Mouse (Mus musculus): ENCODE measurements around the gene Scube2. TPM values are rescaled to one million over a fixed set of nuclear protein-coding genes. Genes with fewer than 3 reads are reported as not detected.

Gene Scube2
- 1.7 and 1.8 TPM in 2 replicates for polyA plus RNA-seq (2015; fragmentation: Nextera tagmentation; extraction: Ambion mirVana)

DNA sequence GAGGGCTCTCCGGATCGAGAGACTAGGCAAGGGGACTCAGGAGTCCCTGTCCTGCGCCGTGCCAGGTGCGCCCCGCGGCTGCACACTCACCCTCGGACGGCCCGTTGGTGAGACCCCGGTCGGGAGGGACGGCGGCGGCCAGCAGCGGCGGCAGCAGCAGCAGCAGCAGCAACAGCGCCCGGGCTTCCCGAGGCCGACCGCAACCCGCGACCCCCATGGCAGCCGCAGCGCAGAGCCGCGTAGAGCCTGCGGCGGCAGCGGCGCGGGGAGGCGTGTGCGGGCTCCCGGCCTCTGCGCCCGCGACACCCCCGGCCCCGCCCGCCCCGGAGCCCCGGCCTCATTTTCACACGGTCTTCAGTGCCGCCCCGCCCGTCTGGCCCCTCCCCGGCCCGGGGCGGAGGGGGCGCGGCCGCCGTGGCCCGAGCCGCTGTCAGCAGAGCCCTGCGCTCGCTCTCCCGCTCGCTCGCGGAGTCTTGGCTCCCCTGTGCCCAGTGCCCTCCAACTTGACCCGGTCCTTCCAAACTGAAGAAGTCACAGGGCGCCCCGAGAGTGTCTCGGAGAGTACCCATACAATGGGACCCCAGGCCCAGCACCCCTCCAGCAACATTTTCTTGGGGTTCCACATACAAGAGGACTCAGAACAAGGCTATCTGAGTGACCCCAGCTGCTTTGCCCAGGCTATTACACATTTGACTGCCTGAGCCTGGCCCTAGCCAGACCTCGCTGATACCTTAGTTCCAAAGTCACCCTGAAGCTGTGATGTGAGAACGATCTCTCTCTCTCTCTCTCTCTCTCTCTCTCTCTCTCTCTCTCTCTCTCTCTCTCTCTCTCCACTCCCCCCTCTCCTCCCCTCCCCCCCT is at the start of gene Scube2:
Gene Scube2 (minus strand): TSS at position 310 of the 860 bp plus-strand sequence.
- peak within 1 kb of the TSS; percentile 98 for H3K4me2 ChIP-seq (replicated peaks; ENCODE audit: low read depth, low read length)
- H3K27ac ChIP-seq (ENCODE audit: low read length), result no peak within 1 kb of the TSS
- peak; percentile 79 for ATAC-seq (ENCODE audit: low FRiP score, low TSS enrichment)
- H3K4me3 ChIP-seq (ENCODE audit: low read length), result peak within 1 kb of the TSS; percentile 62
- H3K27me3 ChIP-seq (ENCODE audit: insufficient read depth, low read length), result peaks cover 27% of the 10 kb centered on the region
- WGBS, result 2% methylated on average over 46 of the region's 69 CpGs
- H3K4me1 ChIP-seq (ENCODE audit: insufficient read depth, low read length), result peaks cover 7% of the 10 kb centered on the region; the same call in 1 of the 2 replicates
- H3K9ac ChIP-seq (replicated peaks; ENCODE audit: low read length), result peak within 1 kb of the TSS; percentile 69
- H3K36me3 ChIP-seq (ENCODE audit: insufficient read depth, low read length), result no peaks in the 10 kb centered on the region
- H3K9me3 ChIP-seq (ENCODE audit: low read length), result no peaks in the 10 kb centered on the region

DNA sequence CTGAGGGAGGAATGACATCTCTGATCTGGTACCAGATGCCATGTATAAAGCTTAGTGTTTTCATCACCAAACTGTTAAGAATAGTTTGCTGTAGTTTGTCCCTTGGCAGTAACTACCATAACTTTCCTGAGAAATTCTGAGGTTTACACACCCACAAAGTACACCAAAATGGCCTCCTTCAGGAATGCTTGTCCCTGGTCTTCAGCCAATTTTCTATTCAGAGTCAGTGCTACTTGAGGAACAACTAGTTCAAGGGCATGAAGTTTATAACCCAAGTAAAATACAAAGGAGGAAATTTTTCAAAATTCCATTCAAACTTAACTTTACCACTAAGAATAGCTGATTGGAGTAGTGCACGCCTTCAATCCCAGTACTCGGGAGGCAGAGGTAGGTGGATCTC is 40.7 kb upstream of the Scube2 start:
- Histone ChIP-seq H3K4me3 (ENCODE audit: low read length) (no peak overlapping the region), H3K27me3 (ENCODE audit: insufficient read depth, low read length) (no peaks in the 10 kb centered on the region), H3K36me3 (ENCODE audit: insufficient read depth, low read length) (peaks cover 54% of the 10 kb centered on the region), H3K9me3 (ENCODE audit: low read length) (no peaks in the 10 kb centered on the region), H3K4me2 (replicated peaks; ENCODE audit: low read depth, low read length) (no peak overlapping the region), H3K27ac (ENCODE audit: low read length) (no peak overlapping the region), H3K9ac (replicated peaks; ENCODE audit: low read length) (no peak overlapping the region), H3K4me1 (ENCODE audit: insufficient read depth, low read length) (no peaks in the 10 kb centered on the region)
- WGBS, result 97% methylated on average over 2 of the region's 2 CpGs
- no peak for ATAC-seq (ENCODE audit: low FRiP score, low TSS enrichment)

DNA sequence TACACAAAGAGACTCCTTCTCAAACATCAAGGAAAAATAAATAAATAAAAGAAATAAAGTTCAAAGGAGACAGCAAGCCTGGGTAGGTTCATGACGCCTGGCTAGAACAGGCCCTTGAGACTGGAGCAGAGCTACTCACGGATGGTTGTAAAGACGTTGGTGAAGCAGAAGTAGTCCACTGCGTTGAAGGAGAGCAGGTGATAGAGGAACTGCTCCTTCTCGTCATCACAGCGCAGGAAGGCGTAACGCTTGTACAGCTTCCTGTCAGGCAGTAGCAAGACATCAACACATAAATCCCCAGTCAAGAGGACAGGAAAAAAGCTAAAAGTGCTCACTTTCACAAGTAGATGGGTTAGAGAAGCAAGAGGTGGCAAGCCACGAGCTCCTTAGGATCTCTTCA is 35.4 kb upstream of the Scube2 start:
- H3K27me3 ChIP-seq (ENCODE audit: insufficient read depth, low read length), result no peaks in the 10 kb centered on the region
- H3K4me3 ChIP-seq (ENCODE audit: low read length), result no peak overlapping the region
- no peaks in the 10 kb centered on the region for H3K4me1 ChIP-seq (ENCODE audit: insufficient read depth, low read length)
- no peak overlapping the region for H3K9ac ChIP-seq (replicated peaks; ENCODE audit: low read length)
- 76% methylated on average over 9 of the region's 9 CpGs for WGBS
- H3K36me3 ChIP-seq (ENCODE audit: insufficient read depth, low read length), result peaks cover 64% of the 10 kb centered on the region
- no peak overlapping the region for H3K27ac ChIP-seq (ENCODE audit: low read length)
- ATAC-seq (ENCODE audit: low FRiP score, low TSS enrichment), result no peak
- no peaks in the 10 kb centered on the region for H3K9me3 ChIP-seq (ENCODE audit: low read length)
- no peak overlapping the region for H3K4me2 ChIP-seq (replicated peaks; ENCODE audit: low read depth, low read length)

DNA sequence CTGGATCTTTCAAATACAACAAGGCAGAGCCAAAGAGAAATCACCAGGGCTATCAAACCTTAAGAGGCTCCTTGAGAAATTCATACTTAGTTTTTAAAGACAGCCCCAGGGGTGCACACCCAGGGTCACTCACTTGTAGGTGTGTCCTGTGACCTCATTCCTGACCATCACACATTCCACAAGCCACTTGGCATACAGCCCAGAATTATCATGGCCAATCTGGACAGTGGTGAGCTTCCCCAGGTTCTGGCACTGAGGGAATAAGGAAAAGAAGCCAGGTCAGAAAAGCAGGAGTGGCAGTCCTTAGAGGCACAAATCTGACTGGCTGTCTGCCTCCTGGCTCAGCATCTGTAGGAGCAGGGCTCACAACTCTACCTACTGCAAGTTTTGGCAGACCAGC is 33.4 kb upstream of the Scube2 start:
- Histone ChIP-seq H3K4me3 (ENCODE audit: low read length) (no peak overlapping the region), H3K27me3 (ENCODE audit: insufficient read depth, low read length) (no peaks in the 10 kb centered on the region), H3K4me1 (ENCODE audit: insufficient read depth, low read length) (no peaks in the 10 kb centered on the region), H3K4me2 (replicated peaks; ENCODE audit: low read depth, low read length) (no peak overlapping the region), H3K9me3 (ENCODE audit: low read length) (no peaks in the 10 kb centered on the region), H3K27ac (ENCODE audit: low read length) (no peak overlapping the region), H3K9ac (replicated peaks; ENCODE audit: low read length) (no peak overlapping the region), H3K36me3 (ENCODE audit: insufficient read depth, low read length) (peaks cover 70% of the 10 kb centered on the region)
- ATAC-seq (ENCODE audit: low FRiP score, low TSS enrichment), result no peak

DNA sequence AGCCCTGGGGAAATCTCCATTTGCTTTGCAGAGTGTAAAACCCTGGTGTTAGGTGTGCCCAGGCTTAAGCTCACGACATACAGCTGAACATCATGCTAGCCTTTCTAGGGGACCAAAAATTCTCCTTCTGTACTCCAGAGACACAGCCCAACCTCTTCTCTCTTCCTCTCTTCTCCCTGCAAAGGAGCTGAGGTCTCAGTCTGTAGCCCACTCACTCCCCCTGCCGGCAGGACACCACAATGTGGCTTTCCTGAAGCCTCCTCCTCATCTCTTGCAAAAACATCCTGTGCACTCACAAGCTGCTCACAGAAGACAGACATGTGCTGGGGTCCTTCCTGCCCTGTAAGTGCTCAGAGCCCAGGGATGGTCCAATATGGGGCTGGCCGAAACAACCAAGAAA is 27.1 kb upstream of the Scube2 start:
- no peak overlapping the region for H3K9ac ChIP-seq (replicated peaks; ENCODE audit: low read length)
- ATAC-seq (ENCODE audit: low FRiP score, low TSS enrichment), result peak; percentile 19; the same call in 1 of the 2 replicates
- no peak overlapping the region for H3K27ac ChIP-seq (ENCODE audit: low read length)
- H3K4me1 ChIP-seq (ENCODE audit: insufficient read depth, low read length), result no peaks in the 10 kb centered on the region
- no peaks in the 10 kb centered on the region for H3K9me3 ChIP-seq (ENCODE audit: low read length)
- WGBS, result 47% methylated on average over 3 of the region's 3 CpGs
- H3K36me3 ChIP-seq (ENCODE audit: insufficient read depth, low read length), result peaks cover 38% of the 10 kb centered on the region
- H3K27me3 ChIP-seq (ENCODE audit: insufficient read depth, low read length), result no peaks in the 10 kb centered on the region
- no peak overlapping the region for H3K4me2 ChIP-seq (replicated peaks; ENCODE audit: low read depth, low read length)
- no peak overlapping the region for H3K4me3 ChIP-seq (ENCODE audit: low read length)

DNA sequence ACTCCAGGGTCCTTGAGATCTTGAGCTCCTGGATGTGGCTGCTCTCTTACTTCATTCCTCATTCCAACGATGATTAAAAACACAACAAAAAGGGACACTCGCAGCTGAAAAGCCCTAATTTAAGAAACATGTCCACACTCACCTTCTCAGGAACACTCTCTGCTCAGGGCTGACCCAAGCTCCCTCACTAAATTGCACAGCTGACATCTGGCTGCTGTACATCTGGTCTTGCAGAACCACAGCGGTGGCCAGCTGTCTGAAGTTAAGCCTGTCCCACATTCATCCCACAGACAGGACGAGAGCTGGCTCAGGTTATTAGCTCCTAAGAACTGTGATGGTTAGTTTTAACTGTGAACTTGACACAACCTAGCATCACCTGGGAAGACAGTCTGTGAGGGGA is 26.3 kb upstream of the Scube2 start:
- Histone ChIP-seq H3K4me3 (ENCODE audit: low read length) (no peak overlapping the region), H3K27ac (ENCODE audit: low read length) (no peak overlapping the region), H3K27me3 (ENCODE audit: insufficient read depth, low read length) (no peaks in the 10 kb centered on the region), H3K36me3 (ENCODE audit: insufficient read depth, low read length) (peaks cover 33% of the 10 kb centered on the region), H3K4me2 (replicated peaks; ENCODE audit: low read depth, low read length) (no peak overlapping the region), H3K9ac (replicated peaks; ENCODE audit: low read length) (no peak overlapping the region), H3K9me3 (ENCODE audit: low read length) (peaks cover 2% of the 10 kb centered on the region; the same call in 1 of the 2 replicates), H3K4me1 (ENCODE audit: insufficient read depth, low read length) (no peaks in the 10 kb centered on the region)
- no peak for ATAC-seq (ENCODE audit: low FRiP score, low TSS enrichment)
- 90% methylated on average over 4 of the region's 4 CpGs for WGBS

DNA sequence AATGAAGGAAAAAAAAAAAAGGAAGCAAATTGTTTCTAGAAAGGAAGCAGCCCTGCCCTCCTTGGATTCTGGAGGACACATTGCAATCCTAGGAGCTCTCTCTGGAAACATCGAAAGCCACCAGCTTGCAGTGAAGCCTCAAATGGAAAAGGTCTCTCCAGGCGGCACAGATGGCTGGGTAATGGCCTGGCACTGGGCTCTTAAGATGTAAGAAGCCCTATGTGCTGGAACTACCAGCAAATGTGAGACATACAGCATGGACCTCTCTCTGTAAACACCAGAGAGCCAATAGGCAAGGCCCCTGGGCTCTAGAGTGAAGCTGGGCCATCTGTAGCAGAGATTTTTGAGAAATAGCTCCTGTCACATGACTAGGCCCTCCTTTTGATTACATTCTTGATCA is 24.8 kb upstream of the Scube2 start:
- Histone ChIP-seq H3K9ac (replicated peaks; ENCODE audit: low read length) (no peak overlapping the region), H3K9me3 (ENCODE audit: low read length) (peaks cover 3% of the 10 kb centered on the region; the same call in 1 of the 2 replicates), H3K4me2 (replicated peaks; ENCODE audit: low read depth, low read length) (no peak overlapping the region), H3K4me1 (ENCODE audit: insufficient read depth, low read length) (no peaks in the 10 kb centered on the region), H3K4me3 (ENCODE audit: low read length) (no peak overlapping the region), H3K27me3 (ENCODE audit: insufficient read depth, low read length) (no peaks in the 10 kb centered on the region), H3K27ac (ENCODE audit: low read length) (no peak overlapping the region), H3K36me3 (ENCODE audit: insufficient read depth, low read length) (peaks cover 25% of the 10 kb centered on the region)
- ATAC-seq (ENCODE audit: low FRiP score, low TSS enrichment), result no peak
- 92% methylated on average over 2 of the region's 2 CpGs for WGBS

DNA sequence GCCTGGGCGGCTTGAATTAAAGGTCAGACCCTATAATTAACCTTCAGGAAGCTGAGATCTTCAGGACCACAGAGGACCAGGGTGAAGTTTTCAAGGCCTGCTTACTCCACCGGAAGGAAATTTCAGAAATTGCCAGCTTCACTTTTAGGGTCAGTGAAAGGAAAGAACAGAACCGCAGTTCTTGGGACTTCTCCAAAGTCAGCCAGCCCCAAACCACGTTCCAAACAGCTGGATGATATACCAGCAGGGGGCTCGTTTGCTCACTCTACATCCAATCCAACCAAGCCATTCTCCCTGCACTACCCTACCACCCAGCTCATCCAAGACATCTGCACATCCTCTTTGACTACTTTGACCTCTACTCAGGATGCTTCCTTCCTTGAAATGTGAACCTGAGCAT is 23.8 kb upstream of the Scube2 start:
- H3K36me3 ChIP-seq (ENCODE audit: insufficient read depth, low read length), result peaks cover 16% of the 10 kb centered on the region
- no peak overlapping the region for H3K4me3 ChIP-seq (ENCODE audit: low read length)
- WGBS, result 64% methylated on average over 5 of the region's 5 CpGs
- no peaks in the 10 kb centered on the region for H3K4me1 ChIP-seq (ENCODE audit: insufficient read depth, low read length)
- no peak overlapping the region for H3K27ac ChIP-seq (ENCODE audit: low read length)
- peaks cover 3% of the 10 kb centered on the region; the same call in 1 of the 2 replicates for H3K9me3 ChIP-seq (ENCODE audit: low read length)
- no peak overlapping the region for H3K9ac ChIP-seq (replicated peaks; ENCODE audit: low read length)
- no peak for ATAC-seq (ENCODE audit: low FRiP score, low TSS enrichment)
- H3K4me2 ChIP-seq (replicated peaks; ENCODE audit: low read depth, low read length), result no peak overlapping the region
- no peaks in the 10 kb centered on the region for H3K27me3 ChIP-seq (ENCODE audit: insufficient read depth, low read length)

DNA sequence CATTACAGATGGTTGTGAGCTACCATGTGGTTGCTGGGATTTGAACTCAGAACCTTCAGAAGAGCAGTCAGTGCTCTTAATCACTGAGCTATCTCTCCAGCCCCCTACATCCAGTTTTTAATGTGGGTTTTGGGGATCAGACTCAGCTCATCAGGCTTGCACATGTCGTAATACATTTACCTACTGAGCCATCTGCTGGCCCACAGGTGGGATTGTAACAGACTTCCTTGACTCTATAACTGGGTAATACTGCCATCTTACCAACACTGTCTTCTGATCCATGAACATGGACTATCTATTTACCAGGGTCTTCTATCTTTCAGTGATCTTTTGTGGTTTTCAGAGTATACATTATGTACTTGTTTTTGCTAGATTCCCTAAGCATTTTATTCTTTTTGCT is 20.8 kb upstream of the Scube2 start:
- WGBS, result 90% methylated on average over 1 of the region's 1 CpGs
- no peak overlapping the region for H3K27ac ChIP-seq (ENCODE audit: low read length)
- H3K9me3 ChIP-seq (ENCODE audit: low read length), result peaks cover 3% of the 10 kb centered on the region; the same call in 1 of the 2 replicates
- H3K27me3 ChIP-seq (ENCODE audit: insufficient read depth, low read length), result no peaks in the 10 kb centered on the region
- H3K9ac ChIP-seq (replicated peaks; ENCODE audit: low read length), result no peak overlapping the region
- no peaks in the 10 kb centered on the region for H3K4me1 ChIP-seq (ENCODE audit: insufficient read depth, low read length)
- ATAC-seq (ENCODE audit: low FRiP score, low TSS enrichment), result no peak
- H3K4me3 ChIP-seq (ENCODE audit: low read length), result no peak overlapping the region
- H3K36me3 ChIP-seq (ENCODE audit: insufficient read depth, low read length), result peaks cover 4% of the 10 kb centered on the region
- H3K4me2 ChIP-seq (replicated peaks; ENCODE audit: low read depth, low read length), result no peak overlapping the region

DNA sequence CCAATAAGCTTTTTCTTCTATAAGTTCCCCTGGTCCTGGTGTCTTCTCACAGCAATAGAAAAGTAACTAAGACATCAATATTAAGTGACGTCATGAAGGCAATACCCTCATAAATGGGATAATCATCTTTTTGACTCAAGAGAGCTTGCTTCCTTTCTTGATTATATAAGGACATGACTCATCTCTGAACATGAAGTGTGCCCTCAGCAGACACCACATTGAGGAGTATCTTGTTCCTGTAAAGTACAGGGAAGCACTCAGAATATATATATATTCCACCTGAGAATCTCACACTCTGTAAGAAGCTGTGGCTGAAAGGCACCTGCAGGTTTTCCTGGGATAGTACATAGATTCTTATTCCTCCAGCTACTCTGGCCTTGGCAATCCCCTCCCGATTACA is 17.1 kb upstream of the Scube2 start:
- H3K4me1 ChIP-seq (ENCODE audit: insufficient read depth, low read length), result no peaks in the 10 kb centered on the region
- peaks cover 4% of the 10 kb centered on the region; the same call in 1 of the 2 replicates for H3K36me3 ChIP-seq (ENCODE audit: insufficient read depth, low read length)
- H3K4me3 ChIP-seq (ENCODE audit: low read length), result no peak overlapping the region
- H3K27me3 ChIP-seq (ENCODE audit: insufficient read depth, low read length), result no peaks in the 10 kb centered on the region
- H3K27ac ChIP-seq (ENCODE audit: low read length), result no peak overlapping the region
- H3K4me2 ChIP-seq (replicated peaks; ENCODE audit: low read depth, low read length), result no peak overlapping the region
- H3K9me3 ChIP-seq (ENCODE audit: low read length), result peaks cover 3% of the 10 kb centered on the region; the same call in 1 of the 2 replicates
- whole genome bisulfite sequencing, result 91% methylated on average over 2 of the region's 2 CpGs
- no peak overlapping the region for H3K9ac ChIP-seq (replicated peaks; ENCODE audit: low read length)
- no peak for ATAC-seq (ENCODE audit: low FRiP score, low TSS enrichment)
